Mouse (Mus musculus) heart, postnatal 14 days (tissue): ENCODE measurements around the gene Mtg1. TPM values are rescaled to one million over a fixed set of nuclear protein-coding genes. Genes with fewer than 3 reads are reported as not detected.

Experiments
- DNase-seq, 2 experiments: peaks; one replicate each; pipeline ENCODE4 v3.0.0; 2021 to 2022
- intact Hi-C: fragments of 180-260 bp; cut with DNase I; formaldehyde crosslinking; loops from one replicate; pipeline ENCODE4 v1.15.1; 2025
- total RNA-seq, 2 experiments: library from RNA; stranded (reverse); gene quantifications; 2 replicates each; pipeline ENCODE4 v1.2.3; 2021

Mtg1 gene
- total RNA-seq, 2 experiments from 2014 or later, result 28.1 to 29.3 TPM

DNA sequence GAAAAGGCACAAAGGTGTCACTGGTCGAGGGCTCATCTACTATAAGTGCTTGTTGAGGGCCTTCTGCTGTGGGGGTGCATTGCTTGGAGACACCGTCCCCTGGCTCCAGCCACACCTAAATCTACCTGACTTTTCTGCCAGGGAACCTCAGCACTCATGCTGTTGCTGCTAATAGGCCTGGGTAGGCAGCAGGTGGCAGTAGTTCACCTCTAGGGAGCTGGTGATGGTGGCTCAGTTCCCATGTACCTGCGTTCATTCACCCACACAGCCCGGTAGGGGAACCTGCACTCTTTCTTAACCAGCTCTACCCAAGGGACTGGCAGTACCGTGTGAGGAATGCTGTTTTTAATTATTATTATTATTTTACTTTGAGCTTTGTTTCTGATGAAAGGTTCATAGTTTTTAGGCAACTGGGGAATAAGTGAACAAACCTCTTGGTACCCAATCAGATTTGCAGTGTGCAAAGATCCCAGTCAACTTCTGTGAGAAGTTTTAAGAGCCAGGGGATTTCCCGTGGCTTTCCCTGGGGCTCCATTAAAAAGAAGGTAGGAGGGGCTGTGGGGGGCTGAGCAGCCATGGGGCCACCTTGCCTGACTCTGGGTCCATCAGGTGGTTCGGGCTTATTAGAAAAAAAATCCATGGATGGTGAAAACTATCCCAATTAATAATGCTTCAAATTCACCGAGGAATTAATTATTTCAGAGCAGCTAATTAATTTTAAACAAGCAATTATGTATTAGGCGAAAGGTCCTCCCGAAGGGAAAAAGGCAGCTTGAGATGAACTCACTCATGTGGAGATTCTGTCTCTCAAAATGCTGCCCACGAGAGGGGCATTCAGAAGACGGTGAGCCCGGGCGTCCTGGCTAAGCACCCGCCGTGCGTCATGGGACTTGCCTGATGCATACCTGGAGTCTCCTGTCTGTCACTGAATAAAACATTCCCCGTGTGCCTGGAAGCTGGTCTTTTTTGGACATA is 49.6 kb downstream of the Mtg1 start:
- no peak for DNase-seq
- intact Hi-C loops, result no loop called here

DNA sequence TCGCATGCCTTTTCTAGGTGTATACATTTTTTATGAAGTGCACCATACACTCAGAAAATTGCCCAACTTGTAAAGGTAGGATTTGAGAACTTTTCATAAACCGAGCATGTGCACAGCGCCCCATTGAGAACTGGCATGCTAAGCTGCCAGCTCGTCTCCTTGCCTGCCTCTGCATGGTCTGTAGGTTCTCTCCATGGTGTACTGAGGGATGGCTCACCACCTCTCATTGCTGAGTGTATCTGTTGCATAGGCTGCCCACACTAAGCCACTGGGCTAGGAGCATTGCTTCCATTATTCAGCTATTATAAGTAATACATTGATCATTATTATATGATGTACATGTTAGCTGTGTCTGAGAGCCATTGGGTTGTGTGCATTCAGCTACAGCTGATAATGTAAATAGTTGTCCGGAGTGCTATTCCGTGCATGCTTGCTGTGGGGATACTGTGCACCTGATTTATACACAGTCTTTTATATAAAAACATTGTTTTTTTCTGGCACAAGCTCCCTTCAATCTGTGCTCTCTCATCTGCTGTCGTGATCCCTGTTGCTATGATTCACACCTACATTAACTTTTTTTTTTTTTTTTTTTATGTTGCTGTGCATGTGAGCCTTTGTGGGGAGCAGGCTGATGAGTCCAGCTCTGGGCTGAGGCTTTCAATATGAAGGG is 50.5 kb downstream of the Mtg1 start:
- DNase-seq, result no peak
- intact Hi-C loops, result no loop called here

DNA sequence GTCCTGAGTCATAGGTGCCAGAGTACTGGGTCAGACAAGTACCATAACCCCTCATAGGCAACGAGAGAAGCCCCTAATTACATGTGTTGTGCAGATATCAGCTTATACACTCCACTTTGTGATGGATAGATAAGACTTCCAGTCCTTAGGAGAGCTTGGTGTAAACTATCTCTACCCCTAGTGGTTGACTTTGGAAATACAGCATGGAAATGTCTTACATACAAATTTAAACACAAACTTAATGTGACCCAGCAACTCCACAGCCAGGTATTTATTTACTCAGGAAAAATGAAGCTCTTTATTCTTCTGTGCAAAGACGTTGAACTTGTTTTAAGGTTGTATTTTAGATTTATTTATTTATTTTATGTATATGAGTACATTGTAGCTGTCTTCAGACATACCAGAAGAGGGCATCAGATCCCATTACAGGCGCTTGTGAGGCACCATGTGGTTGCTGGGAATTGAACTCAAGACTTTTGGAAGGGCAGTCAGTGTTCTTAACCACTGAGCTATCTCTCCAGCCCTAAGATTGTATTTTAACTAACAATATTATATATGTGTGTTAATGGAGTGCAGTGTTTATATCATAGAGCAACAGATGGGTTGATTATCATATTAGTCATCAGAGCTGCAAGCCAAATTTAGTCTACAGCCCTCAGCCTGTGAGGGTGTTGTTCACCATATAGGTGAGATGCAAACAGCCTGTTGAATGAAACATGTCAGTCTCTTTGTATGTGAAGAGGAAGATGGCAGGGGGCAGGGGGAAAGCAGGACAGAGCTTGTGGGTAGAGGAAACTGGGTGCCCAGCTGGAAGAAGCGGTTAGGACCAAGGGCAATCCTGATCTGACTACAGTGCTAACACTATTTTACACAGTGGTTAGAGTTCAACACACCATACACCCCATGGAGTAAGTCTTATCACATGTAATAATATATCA is 51.3 kb downstream of the Mtg1 start:
- intact Hi-C loops, result no loop called here
- DNase-seq, result no peak

DNA sequence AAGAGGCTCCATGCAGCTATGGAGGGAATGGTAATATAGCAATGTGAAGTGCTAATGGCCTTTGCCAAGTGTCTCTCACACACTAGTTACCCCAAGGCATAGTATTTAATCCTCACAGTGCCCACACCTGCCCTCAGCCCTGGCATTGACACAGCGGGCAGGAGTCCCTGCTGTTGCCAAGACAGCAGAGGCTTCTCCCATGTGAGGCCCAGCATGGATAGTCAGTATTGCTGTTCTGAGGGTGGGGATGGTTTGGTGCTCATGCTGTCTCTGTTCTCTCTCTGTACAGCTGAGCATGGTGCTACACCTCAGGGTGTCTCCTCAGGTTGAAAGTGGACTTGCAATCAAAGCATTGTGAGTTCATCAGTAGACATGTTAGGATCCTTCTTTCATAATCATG is 53.1 kb downstream of the Mtg1 start:
- intact Hi-C loops, result no loop called here

DNA sequence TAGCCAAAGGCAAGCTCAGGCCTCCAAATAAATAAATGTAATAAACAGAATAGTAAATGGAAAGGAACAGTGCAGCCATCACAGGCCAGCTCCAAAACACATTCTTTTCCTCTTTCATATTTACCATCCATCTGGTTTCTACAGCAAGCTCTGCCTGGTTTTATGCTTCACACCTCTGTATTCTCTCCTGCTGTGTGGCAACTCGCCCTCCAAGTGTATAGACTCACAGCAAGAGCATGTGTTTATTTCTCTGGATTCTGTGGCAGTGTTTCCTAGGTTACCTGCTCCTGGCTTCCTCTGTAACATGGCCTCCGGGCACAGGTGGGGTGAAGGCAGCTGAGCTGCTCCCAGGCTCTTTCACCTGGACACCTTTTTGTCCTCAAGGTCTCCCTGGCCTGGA is 55.1 kb downstream of the Mtg1 start:
- DNase-seq, result no peak
- intact Hi-C loops, result no loop called here

More for the DNA sequence above, 53.1 kb downstream of the Mtg1 start:
- no peak for DNase-seq

DNA sequence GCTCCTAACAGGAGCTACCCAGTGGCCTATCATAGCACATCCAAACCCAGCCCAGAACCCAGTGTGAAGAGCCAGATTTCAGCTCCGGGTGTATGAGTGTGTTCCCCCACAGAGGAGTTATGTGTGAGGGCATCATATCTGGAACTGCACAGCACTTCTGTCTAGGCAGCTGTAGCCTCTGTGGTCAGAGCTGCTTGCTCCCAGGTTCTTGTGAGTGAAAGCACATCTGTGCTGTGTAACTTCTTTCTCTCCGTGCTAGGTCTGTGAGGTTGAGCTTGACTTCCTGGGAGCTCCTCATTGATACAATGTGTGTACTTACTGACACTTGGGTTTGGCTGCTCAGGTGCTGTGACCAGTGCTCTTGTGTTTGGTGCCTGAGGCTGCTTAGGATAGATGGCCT is 55.5 kb downstream of the Mtg1 start:
- intact Hi-C loops, result no loop called here
- no peak for DNase-seq

DNA sequence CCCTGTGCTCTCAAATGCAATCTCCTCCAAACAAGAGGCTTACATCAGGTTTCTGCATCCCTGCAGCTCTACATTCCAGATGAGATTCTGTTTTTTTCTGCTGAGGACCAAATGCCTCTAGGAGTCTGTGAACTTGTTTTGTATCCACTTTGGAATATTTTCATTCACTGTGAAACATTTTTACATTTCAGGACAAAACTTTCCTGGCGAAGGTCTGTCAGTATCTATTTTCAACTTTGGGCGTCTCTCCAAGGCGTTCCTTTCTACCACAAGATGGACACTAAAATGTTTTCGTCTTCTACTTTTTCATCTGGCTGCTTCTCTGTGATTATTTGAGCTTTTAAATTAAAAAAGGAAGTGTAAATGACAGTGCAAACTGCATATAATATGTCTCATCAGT is 56.7 kb downstream of the Mtg1 start:
- no peak for DNase-seq
- intact Hi-C loops, result no loop called here

DNA sequence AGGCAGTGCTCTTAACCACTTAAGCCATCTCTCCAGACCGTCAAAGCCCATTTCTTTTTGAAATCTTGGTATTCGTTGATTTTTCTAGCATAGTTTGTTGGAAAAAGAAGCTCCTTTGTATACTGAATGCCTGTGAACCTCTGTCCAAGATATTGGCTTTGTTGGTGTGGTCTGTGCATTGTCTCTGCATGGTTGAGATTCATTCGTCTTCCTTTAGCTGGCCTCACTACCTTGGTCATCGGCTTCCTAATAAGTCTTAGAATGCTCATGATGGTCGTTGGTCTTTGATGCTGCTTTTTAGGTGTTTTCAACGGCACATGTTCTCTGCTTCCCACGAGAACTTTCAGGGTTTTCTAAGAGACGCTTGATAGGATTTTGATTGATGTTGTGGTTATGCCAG is 58.6 kb downstream of the Mtg1 start:
- intact Hi-C loops, result no loop called here
- no peak for DNase-seq

Other genes starting within 250 kb of the Mtg1 start
- under 1 TPM in 1 of 2 experiments, not detected in 1; 0.24 TPM for gene Kndc1, start 242.9 kb upstream of the Mtg1 start, total RNA-seq
- not detected for gene Utf1, start 193.8 kb upstream of the Mtg1 start, total RNA-seq
- not detected for gene 6430531B16Rik, start 158.8 kb upstream of the Mtg1 start, total RNA-seq
- under 1 TPM; 0.93 TPM for gene Adam8, start 145.0 kb upstream of the Mtg1 start, total RNA-seq
- 10 to 100 TPM; 10.3 to 10.7 TPM for gene Zfp511, start 101.2 kb upstream of the Mtg1 start, total RNA-seq
- 10 to 100 TPM; 27.4 to 29.4 TPM for gene Tubgcp2, start 100.9 kb upstream of the Mtg1 start, total RNA-seq
- gene Msx3, start 88.5 kb upstream of the Mtg1 start, total RNA-seq, result not detected
- not detected for gene Caly, start 55.0 kb upstream of the Mtg1 start, total RNA-seq
- gene Prap1, start 44.2 kb upstream of the Mtg1 start, total RNA-seq, result not detected
- 10 to 100 TPM; 76.5 to 77.2 TPM for gene Fuom, start 35.1 kb upstream of the Mtg1 start, total RNA-seq
- 1 to 10 TPM; 3.6 to 3.9 TPM for gene Paox, start 21.8 kb upstream of the Mtg1 start, total RNA-seq
- gene Echs1, start 21.1 kb upstream of the Mtg1 start, total RNA-seq, result 100 to 1,000 TPM; 298 to 315 TPM
- under 1 TPM; 0.32 to 0.41 TPM for gene Sprn, start 17.3 kb downstream of the Mtg1 start, total RNA-seq
- gene Olfr522, start 27.2 kb downstream of the Mtg1 start, total RNA-seq, result not detected
- not detected for gene Olfr523, start 35.7 kb downstream of the Mtg1 start, total RNA-seq
- not detected for gene Olfr524, start 68.4 kb downstream of the Mtg1 start, total RNA-seq
- gene Cd163l1, start 80.7 kb downstream of the Mtg1 start, total RNA-seq, result not detected
- gene 5830411N06Rik, start 109.7 kb downstream of the Mtg1 start, total RNA-seq, result under 1 TPM in 1 of 2 experiments, not detected in 1; 0.10 TPM
- not detected for gene Olfr525, start 183.3 kb downstream of the Mtg1 start, total RNA-seq
- gene Olfr527, start 196.5 kb downstream of the Mtg1 start, total RNA-seq, result not detected
- not detected for gene Olfr60, start 224.1 kb downstream of the Mtg1 start, total RNA-seq
- gene Olfr530, start 238.8 kb downstream of the Mtg1 start, total RNA-seq, result not detected